Mouse (Mus musculus) liver, adult 2 months (tissue): ENCODE measurements around the gene Gpr65. TPM values are rescaled to one million over a fixed set of nuclear protein-coding genes. Genes with fewer than 3 reads are reported as not detected.

Experiments
- DNase-seq: peaks from one replicate; pipeline ENCODE4 v3.0.0-alpha.2; 2011; ENCODE audit warnings: low read depth, low spot score; ENCODE audit errors: extremely low read depth
- H3K27ac ChIP-seq: fragments of 200-500 bp; replicated peaks from 2 replicates; pipeline ENCODE4 v1.5.1; 2012; ENCODE audit warnings: low read depth, mild to moderate bottlenecking, control low read depth, inconsistent platforms, low read length; ENCODE audit not compliant: insufficient read depth
- H3K27me3 ChIP-seq: fragments of 200-500 bp; 2 replicates; pipeline ENCODE4 v1.6.1; 2012; ENCODE audit warnings: mild to moderate bottlenecking, moderate library complexity, low read length, inconsistent platforms; ENCODE audit not compliant: control insufficient read depth, insufficient read depth
- H3K36me3 ChIP-seq: fragments of 200-500 bp; 2 replicates; pipeline ENCODE4 v1.6.1; 2012; ENCODE audit warnings: low read length, inconsistent platforms; ENCODE audit not compliant: control insufficient read depth, insufficient read depth
- H3K4me1 ChIP-seq: fragments of 200-500 bp; 2 replicates; pipeline ENCODE4 v1.6.1; 2011; ENCODE audit warnings: low read length; ENCODE audit not compliant: control insufficient read depth, insufficient read depth
- H3K4me3 ChIP-seq: fragments of 200-500 bp; 2 replicates; pipeline ENCODE4 v1.5.1; 2011; ENCODE audit warnings: low read depth, mild to moderate bottlenecking, control low read depth, low read length, moderate library complexity; ENCODE audit not compliant: insufficient read depth
- H3K79me2 ChIP-seq: fragments of 200-500 bp; 2 replicates; pipeline ENCODE4 v1.6.1; 2012; ENCODE audit warnings: inconsistent platforms, mild to moderate bottlenecking, low read length, moderate library complexity; ENCODE audit not compliant: control insufficient read depth, insufficient read depth
- H3K9ac ChIP-seq: fragments of 200-500 bp; 2 replicates; pipeline ENCODE4 v1.6.1; 2012; ENCODE audit warnings: low read depth, mild to moderate bottlenecking, control low read depth, inconsistent platforms, low read length
- CTCF ChIP-seq: fragments of 200-500 bp; IDR thresholded peaks from 2 replicates; pipeline ENCODE4 v1.5.1; 2011; ENCODE audit warnings: low read depth, low read length, control low read depth
- POLR2A ChIP-seq: fragments of 200-500 bp; IDR thresholded peaks from 2 replicates; pipeline ENCODE4 v1.6.1; 2011; ENCODE audit warnings: low read length, control low read depth; ENCODE audit not compliant: insufficient read depth; ENCODE audit errors: extremely low read depth
- WGBS: fragments of 180-500 bp; shearing (Covaris S2); methylation state at CpG from one replicate; pipeline ENCODE4 v1.1.7; 2018; 5-methylcytosine and 5-hydroxymethylcytosine counted together
- polyA plus RNA-seq: library from polyadenylated mRNA; depleted of rRNA; stranded (reverse); fragments of >200 nt; gene quantifications from 2 replicates; pipeline ENCODE4 v1.2.3, GENCODE M21; 2012
- total RNA-seq: library from RNA; depleted of rRNA; stranded (reverse); fragments of >200 nt; gene quantifications from 2 replicates; pipeline ENCODE4 v1.2.3, GENCODE M21; 2014

The Gpr65 gene
- total and polyA plus RNA-seq, 2 experiments, result 1.0 to 1.8 TPM

GRCm38 (mm10) chr12:98272433-98272832, 4.0 kb downstream of the Gpr65 start:
- DNase-seq, result no peak
- Histone ChIP-seq H3K79me2 (no peaks in the 10 kb centered on the region), H3K27ac (no peak overlapping the region), H3K36me3 (no peaks in the 10 kb centered on the region), H3K4me1 (no peaks in the 10 kb centered on the region), H3K4me3 (no peak overlapping the region), H3K27me3 (no peaks in the 10 kb centered on the region), H3K9ac (no peak overlapping the region)
- 60% methylated on average over 7 of the region's 7 CpGs for WGBS
- TF ChIP-seq POLR2A (no peak), CTCF (no peak)

GRCm38 (mm10) chr12:98280530-98280929, 12.1 kb downstream of the Gpr65 start:
- Histone ChIP-seq H3K4me1 (no peaks in the 10 kb centered on the region), H3K4me3 (no peak overlapping the region), H3K27ac (no peak overlapping the region), H3K9ac (no peak overlapping the region), H3K27me3 (no peaks in the 10 kb centered on the region; the same call in 1 of the 2 replicates), H3K36me3 (no peaks in the 10 kb centered on the region), H3K79me2 (no peaks in the 10 kb centered on the region)
- peak; percentile 36 for DNase-seq
- peak; percentile 61 for TF ChIP-seq CTCF
- no peak for TF ChIP-seq POLR2A
- 29% methylated on average over 5 of the region's 5 CpGs for WGBS

GRCm38 (mm10) chr12:98280996-98281395, 12.6 kb downstream of the Gpr65 start:
- Histone ChIP-seq H3K4me1 (no peaks in the 10 kb centered on the region), H3K36me3 (no peaks in the 10 kb centered on the region), H3K27ac (no peak overlapping the region), H3K79me2 (no peaks in the 10 kb centered on the region), H3K4me3 (no peak overlapping the region), H3K9ac (no peak overlapping the region), H3K27me3 (no peaks in the 10 kb centered on the region; the same call in 1 of the 2 replicates)
- WGBS, result 70% methylated on average over 8 of the region's 8 CpGs
- TF ChIP-seq POLR2A (no peak), CTCF (no peak)
- DNase-seq, result no peak

GRCm38 (mm10) chr12:98282776-98283486, 14.5 kb downstream of the Gpr65 start:
- Histone ChIP-seq H3K27ac (0 out of 2 replicates have a peak overlapping the region, but pooled peaks have one; percentile 57), H3K27me3 (no peaks in the 10 kb centered on the region; the same call in 1 of the 2 replicates), H3K79me2 (no peaks in the 10 kb centered on the region), H3K4me3 (no peak overlapping the region), H3K36me3 (no peaks in the 10 kb centered on the region), H3K4me1 (no peaks in the 10 kb centered on the region), H3K9ac (no peak overlapping the region)
- WGBS, result 76% methylated on average over 14 of the region's 14 CpGs
- DNase-seq, result peak; percentile 27
- TF ChIP-seq POLR2A (no peak), CTCF (no peak)

GRCm38 (mm10) chr12:98283487-98283860, 15.0 kb downstream of the Gpr65 start:
- Histone ChIP-seq H3K27me3 (no peaks in the 10 kb centered on the region; the same call in 1 of the 2 replicates), H3K4me3 (no peak overlapping the region), H3K27ac (0 out of 2 replicates have a peak overlapping the region, but pooled peaks have one; percentile 57), H3K36me3 (no peaks in the 10 kb centered on the region), H3K79me2 (no peaks in the 10 kb centered on the region), H3K9ac (no peak overlapping the region), H3K4me1 (no peaks in the 10 kb centered on the region)
- no peak for TF ChIP-seq CTCF
- TF ChIP-seq POLR2A, result no peak
- WGBS, result 66% methylated on average over 3 of the region's 3 CpGs
- DNase-seq, result no peak

GRCm38 (mm10) chr12:98284477-98284876, 16.0 kb downstream of the Gpr65 start:
- 94% methylated on average over 3 of the region's 3 CpGs for WGBS
- DNase-seq, result no peak
- Histone ChIP-seq H3K27ac (no peak overlapping the region), H3K9ac (no peak overlapping the region), H3K27me3 (no peaks in the 10 kb centered on the region), H3K4me1 (no peaks in the 10 kb centered on the region), H3K36me3 (no peaks in the 10 kb centered on the region), H3K4me3 (no peak overlapping the region), H3K79me2 (no peaks in the 10 kb centered on the region)
- no peak for TF ChIP-seq POLR2A
- TF ChIP-seq CTCF, result no peak
